Mouse (Mus musculus): ENCODE data around the gene Plcg1. TPM values are rescaled to one million over a fixed set of nuclear protein-coding genes. Genes with fewer than 3 reads are reported as not detected.
A peak's percentile ranks its signal among the peaks of the same experiment; 100 is the strongest.

Gene Plcg1
- 51.7 and 68.8 TPM in 2 replicates for polyA plus RNA-seq (2014; fragmentation: Nextera tagmentation; extraction: Ambion mirVana)

DNA sequence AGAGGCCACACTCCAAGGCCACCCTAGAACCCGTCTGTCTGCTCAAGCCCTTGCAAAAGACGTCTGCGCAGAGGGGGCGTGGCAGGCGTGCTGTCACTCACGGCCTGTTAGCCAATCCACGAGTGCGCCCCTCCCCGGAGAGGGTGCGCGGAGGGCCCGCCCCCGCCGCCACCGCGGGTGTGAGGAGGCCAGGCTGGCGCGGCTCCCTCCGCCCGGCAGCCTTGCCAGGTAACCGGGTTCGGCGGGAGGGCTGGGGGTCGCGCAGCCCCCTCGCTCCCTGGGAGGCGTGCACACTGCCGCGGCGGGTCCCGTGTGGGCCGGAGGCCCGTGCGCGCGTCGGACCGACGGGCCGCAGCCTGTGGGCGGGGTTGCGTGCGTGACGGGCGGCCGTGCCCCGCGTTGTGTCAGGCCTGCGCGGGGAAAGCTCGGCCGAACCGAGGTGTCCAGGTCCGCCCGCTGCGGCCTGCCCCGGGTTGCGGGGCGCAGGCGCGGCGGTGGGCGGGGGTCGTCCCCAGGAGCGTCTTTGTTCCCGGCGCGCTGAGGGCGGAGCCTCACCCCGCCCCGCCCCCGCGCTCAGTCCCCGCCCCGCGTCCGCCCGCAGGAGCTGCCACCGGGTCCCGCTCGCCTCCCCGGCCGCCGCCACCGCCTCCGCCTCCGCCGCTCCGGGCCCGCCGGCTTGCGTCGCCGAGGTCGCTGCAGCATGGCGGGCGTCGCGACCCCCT, at the start of gene Plcg1:
Gene Plcg1, plus strand, starts transcription at position 184 of the 722 bp plus-strand sequence.
- peak within 1 kb of the TSS; percentile 100 for H3K9ac ChIP-seq (replicated peaks; ENCODE audit: low read length)
- no peaks in the 10 kb centered on the region for H3K9me3 ChIP-seq (ENCODE audit: control insufficient read depth, low read length)
- peak within 1 kb of the TSS; percentile 99 for H3K27ac ChIP-seq (replicated peaks; ENCODE audit: low read depth, low read length)
- ATAC-seq (ENCODE audit: low FRiP score, low TSS enrichment) = peak; percentile 95
- H3K4me3 ChIP-seq (replicated peaks; ENCODE audit: low read depth, low read length) = peak within 1 kb of the TSS; percentile 89
- H3K27me3 ChIP-seq (ENCODE audit: control insufficient read depth, insufficient read depth, low read length) = no peaks in the 10 kb centered on the region
- peak; percentile 98 for DNase-seq
- H3K4me2 ChIP-seq (ENCODE audit: low read length) = peak within 1 kb of the TSS; percentile 75
- H3K4me1 ChIP-seq (ENCODE audit: control insufficient read depth, insufficient read depth, low read length) = peaks cover 39% of the 10 kb centered on the region
- peaks cover 21% of the 10 kb centered on the region for H3K36me3 ChIP-seq (ENCODE audit: control insufficient read depth, insufficient read depth, low read length)
- under 1% methylated on average over 74 of the region's 99 CpGs for WGBS

- Histone ChIP-seq H3K4me1 (ENCODE audit: control insufficient read depth, insufficient read depth, low read length) (no peaks in the 10 kb centered on the region), H3K27me3 (ENCODE audit: control insufficient read depth, insufficient read depth, low read length) (no peaks in the 10 kb centered on the region), H3K9ac (replicated peaks; ENCODE audit: low read length) (no peak overlapping the region), H3K36me3 (ENCODE audit: control insufficient read depth, insufficient read depth, low read length) (peaks cover 81% of the 10 kb centered on the region), H3K4me2 (ENCODE audit: low read length) (no peak overlapping the region), H3K4me3 (replicated peaks; ENCODE audit: low read depth, low read length) (no peak overlapping the region), H3K9me3 (ENCODE audit: control insufficient read depth, low read length) (no peaks in the 10 kb centered on the region), H3K27ac (replicated peaks; ENCODE audit: low read depth, low read length) (no peak overlapping the region)
- WGBS = 76% methylated on average over 5 of the region's 5 CpGs
- DNase-seq (no peak), ATAC-seq (ENCODE audit: low FRiP score, low TSS enrichment) (no peak)
These were observed 30.8 kb upstream of the Plcg1 start for GRCm38 (mm10) chr2:160700271-160700670.

DNA sequence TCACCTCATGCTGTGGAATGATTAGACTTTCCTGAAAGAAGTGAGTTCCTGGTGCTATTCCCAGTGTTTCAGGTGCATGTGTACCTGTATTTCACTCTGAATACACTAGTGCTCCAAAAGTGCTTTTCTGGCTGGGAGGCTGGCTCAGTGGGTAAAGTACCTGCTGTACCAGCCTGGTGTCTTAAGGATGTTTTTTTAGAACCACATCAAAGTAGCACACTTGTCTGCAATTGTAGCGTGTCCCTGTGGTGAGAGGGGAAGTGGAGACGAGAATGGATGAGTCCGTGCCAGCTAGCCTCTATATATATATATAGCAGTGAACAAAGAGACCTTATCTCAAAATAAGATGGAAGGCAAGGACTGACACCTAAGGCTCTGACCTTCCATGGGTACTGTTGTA, 29.5 kb upstream of the Plcg1 start:
- WGBS = 90% methylated on average over 3 of the region's 3 CpGs
- H3K4me3 ChIP-seq (replicated peaks; ENCODE audit: low read depth, low read length) = no peak overlapping the region
- no peaks in the 10 kb centered on the region for H3K9me3 ChIP-seq (ENCODE audit: control insufficient read depth, low read length)
- no peak for DNase-seq
- no peaks in the 10 kb centered on the region for H3K27me3 ChIP-seq (ENCODE audit: control insufficient read depth, insufficient read depth, low read length)
- H3K9ac ChIP-seq (replicated peaks; ENCODE audit: low read length) = no peak overlapping the region
- H3K27ac ChIP-seq (replicated peaks; ENCODE audit: low read depth, low read length) = no peak overlapping the region
- H3K4me2 ChIP-seq (ENCODE audit: low read length) = no peak overlapping the region
- peaks cover 82% of the 10 kb centered on the region for H3K36me3 ChIP-seq (ENCODE audit: control insufficient read depth, insufficient read depth, low read length)
- ATAC-seq (ENCODE audit: low FRiP score, low TSS enrichment) = no peak
- H3K4me1 ChIP-seq (ENCODE audit: control insufficient read depth, insufficient read depth, low read length) = no peaks in the 10 kb centered on the region

- no peaks in the 10 kb centered on the region for H3K9me3 ChIP-seq (ENCODE audit: control insufficient read depth, low read length)
- H3K27ac ChIP-seq (replicated peaks; ENCODE audit: low read depth, low read length) = no peak overlapping the region
- H3K9ac ChIP-seq (replicated peaks; ENCODE audit: low read length) = no peak overlapping the region
- DNase-seq (no peak), ATAC-seq (ENCODE audit: low FRiP score, low TSS enrichment) (no peak)
- no peaks in the 10 kb centered on the region for H3K4me1 ChIP-seq (ENCODE audit: control insufficient read depth, insufficient read depth, low read length)
- no peak overlapping the region for H3K4me3 ChIP-seq (replicated peaks; ENCODE audit: low read depth, low read length)
- H3K36me3 ChIP-seq (ENCODE audit: control insufficient read depth, insufficient read depth, low read length) = peaks cover 82% of the 10 kb centered on the region
- H3K27me3 ChIP-seq (ENCODE audit: control insufficient read depth, insufficient read depth, low read length) = no peaks in the 10 kb centered on the region
- H3K4me2 ChIP-seq (ENCODE audit: low read length) = no peak overlapping the region
These were observed 28.3 kb upstream of the Plcg1 start for GRCm38 (mm10) chr2:160702824-160703223.

DNA sequence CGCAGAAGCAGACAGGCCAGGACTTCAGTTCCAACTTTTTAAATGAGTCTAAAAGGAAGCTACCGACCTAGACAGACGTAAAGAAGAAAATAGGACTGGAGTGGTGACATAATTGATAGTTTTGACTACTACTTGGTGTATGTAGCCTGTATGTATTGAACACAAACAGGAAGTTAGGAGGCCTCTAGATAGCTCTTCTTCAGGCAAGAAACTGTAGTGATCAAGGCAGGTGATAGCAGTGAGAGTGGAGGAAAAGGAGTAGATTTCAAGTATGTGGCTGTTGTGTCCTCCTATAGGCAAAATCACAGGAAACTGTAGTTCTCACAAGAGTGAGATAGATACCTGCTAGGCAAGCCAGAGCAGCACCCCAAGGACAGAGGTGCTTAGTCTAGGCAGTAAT, 23.4 kb upstream of the Plcg1 start:
- Histone ChIP-seq H3K4me1 (ENCODE audit: control insufficient read depth, insufficient read depth, low read length) (no peaks in the 10 kb centered on the region), H3K36me3 (ENCODE audit: control insufficient read depth, insufficient read depth, low read length) (peaks cover 85% of the 10 kb centered on the region), H3K4me2 (ENCODE audit: low read length) (no peak overlapping the region), H3K4me3 (replicated peaks; ENCODE audit: low read depth, low read length) (no peak overlapping the region), H3K9me3 (ENCODE audit: control insufficient read depth, low read length) (no peaks in the 10 kb centered on the region), H3K27me3 (ENCODE audit: control insufficient read depth, insufficient read depth, low read length) (no peaks in the 10 kb centered on the region), H3K27ac (replicated peaks; ENCODE audit: low read depth, low read length) (no peak overlapping the region), H3K9ac (replicated peaks; ENCODE audit: low read length) (no peak overlapping the region)
- ATAC-seq (ENCODE audit: low FRiP score, low TSS enrichment) (no peak), DNase-seq (no peak)
- 91% methylated on average over 3 of the region's 3 CpGs for WGBS

GRCm38 (mm10) chr2:160715463-160716030, 15.6 kb upstream of the Plcg1 start:
- 88% methylated on average over 4 of the region's 4 CpGs for WGBS
- no peaks in the 10 kb centered on the region for H3K27me3 ChIP-seq (ENCODE audit: control insufficient read depth, insufficient read depth, low read length)
- H3K9ac ChIP-seq (replicated peaks; ENCODE audit: low read length) = no peak overlapping the region
- no peak overlapping the region for H3K27ac ChIP-seq (replicated peaks; ENCODE audit: low read depth, low read length)
- no peak for ATAC-seq (ENCODE audit: low FRiP score, low TSS enrichment)
- no peak for DNase-seq
- H3K4me1 ChIP-seq (ENCODE audit: control insufficient read depth, insufficient read depth, low read length) = no peaks in the 10 kb centered on the region
- H3K36me3 ChIP-seq (ENCODE audit: control insufficient read depth, insufficient read depth, low read length) = peaks cover 94% of the 10 kb centered on the region
- H3K9me3 ChIP-seq (ENCODE audit: control insufficient read depth, low read length) = no peaks in the 10 kb centered on the region
- no peak overlapping the region for H3K4me2 ChIP-seq (ENCODE audit: low read length)
- no peak overlapping the region for H3K4me3 ChIP-seq (replicated peaks; ENCODE audit: low read depth, low read length)

- H3K27me3 ChIP-seq (ENCODE audit: control insufficient read depth, insufficient read depth, low read length) = no peaks in the 10 kb centered on the region
- H3K36me3 ChIP-seq (ENCODE audit: control insufficient read depth, insufficient read depth, low read length) = peaks cover 91% of the 10 kb centered on the region
- H3K4me1 ChIP-seq (ENCODE audit: control insufficient read depth, insufficient read depth, low read length) = no peaks in the 10 kb centered on the region
- no peak overlapping the region for H3K4me2 ChIP-seq (ENCODE audit: low read length)
- 74% methylated on average over 5 of the region's 5 CpGs for WGBS
- H3K27ac ChIP-seq (replicated peaks; ENCODE audit: low read depth, low read length) = no peak overlapping the region
- H3K4me3 ChIP-seq (replicated peaks; ENCODE audit: low read depth, low read length) = no peak overlapping the region
- ATAC-seq (ENCODE audit: low FRiP score, low TSS enrichment) = no peak
- H3K9me3 ChIP-seq (ENCODE audit: control insufficient read depth, low read length) = no peaks in the 10 kb centered on the region
- H3K9ac ChIP-seq (replicated peaks; ENCODE audit: low read length) = no peak overlapping the region
- DNase-seq = peak; percentile 82
These were observed 13.8 kb upstream of the Plcg1 start for GRCm38 (mm10) chr2:160717269-160717668.

- H3K27me3 ChIP-seq (ENCODE audit: control insufficient read depth, insufficient read depth, low read length) = no peaks in the 10 kb centered on the region
- ATAC-seq (ENCODE audit: low FRiP score, low TSS enrichment) = no peak
- no peaks in the 10 kb centered on the region for H3K4me1 ChIP-seq (ENCODE audit: control insufficient read depth, insufficient read depth, low read length)
- no peak for DNase-seq
- no peak overlapping the region for H3K27ac ChIP-seq (replicated peaks; ENCODE audit: low read depth, low read length)
- 90% methylated on average over 3 of the region's 3 CpGs for WGBS
- no peak overlapping the region for H3K4me3 ChIP-seq (replicated peaks; ENCODE audit: low read depth, low read length)
- no peak overlapping the region for H3K4me2 ChIP-seq (ENCODE audit: low read length)
- no peaks in the 10 kb centered on the region for H3K9me3 ChIP-seq (ENCODE audit: control insufficient read depth, low read length)
- no peak overlapping the region for H3K9ac ChIP-seq (replicated peaks; ENCODE audit: low read length)
- H3K36me3 ChIP-seq (ENCODE audit: control insufficient read depth, insufficient read depth, low read length) = peaks cover 90% of the 10 kb centered on the region
These were observed 12.3 kb upstream of the Plcg1 start for GRCm38 (mm10) chr2:160718811-160719210.

DNA sequence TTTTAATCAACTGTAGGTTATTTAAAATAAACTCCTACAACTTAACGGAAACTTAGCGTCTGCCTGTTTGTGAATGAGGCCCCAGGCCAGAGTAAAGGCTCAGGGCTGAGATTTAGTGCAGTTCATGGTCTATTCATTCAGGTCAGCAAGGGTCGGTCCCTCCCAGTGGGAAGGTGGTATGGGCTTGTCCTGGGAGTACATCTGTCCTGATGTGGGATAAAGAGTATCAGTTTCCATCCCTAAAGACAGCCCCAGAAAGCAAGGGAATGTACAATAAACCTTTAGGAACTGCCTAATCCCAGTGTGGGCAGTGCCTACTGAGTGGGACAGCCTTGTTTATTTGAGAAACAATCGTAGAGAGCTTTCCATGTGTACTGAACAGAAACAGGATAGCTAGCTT, 8.4 kb upstream of the Plcg1 start:
- H3K27ac ChIP-seq (replicated peaks; ENCODE audit: low read depth, low read length) = no peak overlapping the region
- no peaks in the 10 kb centered on the region for H3K27me3 ChIP-seq (ENCODE audit: control insufficient read depth, insufficient read depth, low read length)
- ATAC-seq (ENCODE audit: low FRiP score, low TSS enrichment) (no peak), DNase-seq (no peak)
- no peak overlapping the region for H3K4me2 ChIP-seq (ENCODE audit: low read length)
- no peak overlapping the region for H3K4me3 ChIP-seq (replicated peaks; ENCODE audit: low read depth, low read length)
- H3K9ac ChIP-seq (replicated peaks; ENCODE audit: low read length) = no peak overlapping the region
- peaks cover 69% of the 10 kb centered on the region for H3K36me3 ChIP-seq (ENCODE audit: control insufficient read depth, insufficient read depth, low read length)
- WGBS = 90% methylated on average over 4 of the region's 4 CpGs
- no peaks in the 10 kb centered on the region for H3K4me1 ChIP-seq (ENCODE audit: control insufficient read depth, insufficient read depth, low read length)
- no peaks in the 10 kb centered on the region for H3K9me3 ChIP-seq (ENCODE audit: control insufficient read depth, low read length)
